Mouse (Mus musculus) right cerebral cortex, postnatal 14 days (tissue): ENCODE data around the gene Serinc2.
A peak's percentile ranks its signal among the peaks of the same experiment; 100 is the strongest.

Experiments used
- DNase-seq: peaks from one replicate; pipeline ENCODE4 v3.0.0; 2022

Gene Serinc2

GRCm38 (mm10) chr4:130279105-130279504 is at the start of gene Serinc2:
Gene Serinc2, minus strand, starts transcription at chr4:130279205.
- DNase-seq: no peak

GRCm38 (mm10) chr4:130327366-130327765 is 48.4 kb upstream of the Serinc2 start:
- no peak for DNase-seq

DNA sequence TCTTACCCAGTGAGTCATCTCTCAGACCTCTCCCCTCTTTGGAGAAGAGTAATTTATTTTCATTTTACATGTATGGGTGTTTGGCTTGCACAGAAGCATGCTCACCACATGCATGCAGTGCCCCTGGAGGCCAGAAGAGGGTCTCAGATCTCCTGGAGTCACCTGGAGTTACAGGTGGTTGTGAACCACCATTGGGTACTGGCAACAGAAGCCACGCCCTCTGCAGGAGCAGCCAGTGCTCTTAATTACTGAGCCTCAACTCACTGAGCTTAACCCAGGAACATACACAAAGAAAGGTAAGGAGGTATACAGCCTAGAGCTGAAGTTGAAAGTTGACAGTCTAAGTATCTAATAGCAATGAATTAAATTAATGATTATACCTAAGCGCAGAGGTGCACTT is 46.4 kb upstream of the Serinc2 start:
- no peak for DNase-seq

DNA sequence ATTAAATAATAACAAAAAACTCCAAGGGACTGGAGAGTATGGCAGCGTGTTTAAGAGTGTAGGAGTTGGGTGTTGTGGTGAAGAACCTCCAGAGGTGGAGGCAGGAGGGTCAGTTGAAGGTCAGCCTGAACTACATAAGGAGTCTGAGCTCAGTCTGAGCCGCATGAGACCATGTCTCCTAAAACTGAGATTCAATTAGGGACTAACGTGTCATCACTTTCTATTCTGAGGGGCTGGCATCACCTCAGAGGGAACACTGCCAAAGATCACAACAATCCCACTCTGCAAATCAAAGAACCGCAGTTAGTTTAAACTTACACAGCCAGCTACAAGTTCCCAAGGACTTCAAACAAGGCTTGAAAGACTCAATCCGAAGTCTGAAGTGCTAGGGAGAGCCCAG is 44.6 kb upstream of the Serinc2 start:
- no peak for DNase-seq

GRCm38 (mm10) chr4:130323165-130323564 is 44.2 kb upstream of the Serinc2 start:
- DNase-seq: no peak

- DNase-seq: no peak
Measured at GRCm38 (mm10) chr4:130322567-130322966, 43.6 kb upstream of the Serinc2 start.

GRCm38 (mm10) chr4:130321640-130322039 is 42.6 kb upstream of the Serinc2 start:
- no peak for DNase-seq

DNA sequence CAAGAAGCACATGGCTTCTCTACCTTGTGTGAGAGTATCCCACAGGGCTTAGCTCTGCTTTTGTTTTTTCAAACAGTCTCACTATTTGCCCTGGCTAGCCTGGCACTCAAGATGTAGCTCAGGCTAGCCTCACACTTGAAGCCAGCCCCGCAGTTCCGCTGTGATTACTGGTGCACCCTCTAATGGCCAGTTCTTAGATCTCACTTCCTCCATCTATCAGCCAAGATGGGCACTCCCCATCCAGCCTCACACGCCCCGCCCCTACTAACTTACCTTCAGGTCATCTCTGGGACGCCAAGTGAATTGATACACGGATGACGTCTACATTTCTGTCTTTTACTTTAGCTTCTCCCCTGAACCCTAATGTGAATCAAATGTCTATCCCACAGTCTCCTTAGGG is 40.6 kb upstream of the Serinc2 start:
- no peak for DNase-seq

- DNase-seq: no peak
Measured at GRCm38 (mm10) chr4:130318122-130318521, 39.1 kb upstream of the Serinc2 start.

DNA sequence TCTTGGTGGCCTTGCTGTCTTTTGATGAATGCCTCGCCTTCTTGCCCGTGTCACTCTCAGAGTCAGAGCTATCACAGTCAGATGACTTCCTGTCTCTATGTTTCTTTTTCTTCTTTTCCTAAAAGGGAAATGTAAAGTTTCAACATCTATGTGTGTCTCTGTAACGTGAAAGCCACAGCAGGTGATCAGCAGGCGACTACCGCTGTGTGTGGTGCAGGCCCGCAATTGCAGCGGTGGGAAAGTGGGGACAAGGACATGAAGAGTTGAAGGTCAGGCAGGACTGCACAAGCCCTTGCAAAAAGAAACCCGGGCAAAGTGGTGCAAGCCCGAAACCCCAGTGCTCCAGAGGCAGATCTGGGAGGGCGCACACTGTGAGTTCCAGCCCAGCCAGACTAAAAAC is 37.7 kb upstream of the Serinc2 start:
- DNase-seq: no peak

GRCm38 (mm10) chr4:130315771-130316527 is 36.9 kb upstream of the Serinc2 start:
- no peak for DNase-seq

- DNase-seq: no peak
Measured at GRCm38 (mm10) chr4:130313552-130313951, 34.5 kb upstream of the Serinc2 start.

- no peak for DNase-seq
Measured at GRCm38 (mm10) chr4:130312526-130312925, 33.5 kb upstream of the Serinc2 start.

GRCm38 (mm10) chr4:130309254-130309653 is 30.2 kb upstream of the Serinc2 start:
- no peak for DNase-seq

- peak; percentile 82 for DNase-seq
Measured at GRCm38 (mm10) chr4:130308231-130309081, 29.5 kb upstream of the Serinc2 start, which contains the start of the genes Fabp3 and Gm10570. Gene Fabp3, plus strand, starts transcription at chr4:130308595. Gene Gm10570, minus strand, starts transcription at chr4:130308674.

- peak; percentile 62 for DNase-seq
Measured at GRCm38 (mm10) chr4:130307851-130308230, 28.8 kb upstream of the Serinc2 start.

DNA sequence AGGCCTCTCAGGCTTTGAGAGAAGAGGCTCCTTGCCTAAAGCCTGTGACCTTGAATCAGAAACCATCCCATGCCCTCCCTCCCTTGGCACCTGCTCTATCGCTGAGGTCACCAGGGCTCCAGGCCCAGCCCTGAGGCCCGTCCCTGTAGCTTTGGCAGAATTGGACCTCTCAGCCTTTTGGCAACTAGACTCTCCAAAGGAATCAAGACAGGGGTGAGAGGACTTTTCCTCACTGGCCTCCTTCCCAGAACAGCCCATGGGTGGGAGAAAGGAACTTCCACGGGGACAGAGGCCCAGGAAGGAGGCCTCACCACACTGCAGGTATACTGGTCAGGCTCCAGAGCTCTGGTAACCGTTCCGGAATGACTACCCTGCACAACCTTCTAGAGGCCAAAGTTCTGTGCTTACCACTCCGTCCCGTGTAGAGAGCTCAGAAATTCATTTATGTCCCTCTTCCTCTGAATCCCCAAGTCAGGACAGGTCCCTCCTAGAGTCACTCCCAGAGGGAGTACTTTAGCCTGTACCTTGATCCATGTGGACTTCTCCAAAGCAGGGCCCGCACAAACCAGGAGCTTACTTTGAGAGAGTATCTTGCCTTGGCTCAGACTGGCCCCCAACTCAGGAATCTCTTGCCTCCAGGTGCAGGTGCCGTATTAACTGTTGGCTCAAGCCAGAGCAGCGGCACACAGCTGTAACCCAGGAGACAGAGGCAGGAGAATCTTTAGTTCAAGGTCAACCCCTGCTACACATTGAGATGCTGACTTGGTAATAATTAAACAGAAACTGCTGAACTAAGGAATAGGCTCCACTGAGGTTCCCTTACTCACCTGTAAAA is 28.0 kb upstream of the Serinc2 start:
- DNase-seq: no peak

DNA sequence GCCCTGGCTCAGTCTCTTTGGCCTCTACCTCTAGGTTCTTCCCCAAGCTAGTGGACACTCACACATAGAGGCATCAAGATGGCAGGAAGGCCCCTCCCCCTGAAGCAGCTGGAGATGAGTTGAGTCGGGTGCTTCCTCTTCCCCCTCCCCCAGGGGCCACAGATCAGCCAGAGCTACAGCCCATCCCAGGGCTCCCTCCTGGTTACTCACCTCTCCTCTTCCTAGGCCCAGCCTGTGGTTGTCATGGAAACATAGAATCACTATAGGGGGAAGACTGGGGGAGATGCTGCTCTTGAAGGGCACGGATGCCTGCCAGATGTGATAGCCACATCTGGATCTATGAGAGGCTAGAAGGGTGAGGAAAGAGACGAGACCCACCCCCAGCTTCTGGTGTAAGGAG is 25.7 kb upstream of the Serinc2 start:
- no peak for DNase-seq

DNA sequence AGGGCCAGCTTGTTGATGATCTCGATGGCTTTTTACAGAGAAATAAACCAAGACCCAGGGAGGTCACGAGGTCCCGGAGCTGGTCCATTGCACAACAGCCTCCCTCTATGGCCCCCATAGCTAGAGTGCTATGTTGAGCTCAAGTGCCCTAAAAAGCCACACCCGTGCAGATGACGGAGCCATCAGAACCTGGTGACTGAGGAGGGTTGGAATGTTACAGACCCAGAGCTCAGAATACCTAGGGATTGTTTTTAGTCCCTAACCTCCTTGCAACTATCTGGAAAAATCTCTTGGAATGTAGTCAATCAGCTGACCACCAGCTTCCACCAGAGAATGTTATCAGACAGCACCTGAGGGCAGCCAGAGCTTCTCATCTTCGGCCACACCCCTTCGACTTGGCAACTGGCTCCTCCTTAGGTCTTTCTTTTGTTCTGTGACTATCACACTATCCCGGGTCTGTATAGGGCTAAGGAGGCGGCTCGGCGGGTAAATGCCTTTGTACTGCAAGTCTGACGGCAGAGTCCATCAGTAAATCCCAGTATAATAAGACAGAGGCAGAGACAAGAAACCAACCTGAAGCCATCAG is 23.4 kb upstream of the Serinc2 start:
- DNase-seq: no peak

- DNase-seq: no peak
Measured at GRCm38 (mm10) chr4:130299629-130300018, 20.6 kb upstream of the Serinc2 start.

GRCm38 (mm10) chr4:130298877-130299628 is 20.0 kb upstream of the Serinc2 start:
- DNase-seq: no peak

GRCm38 (mm10) chr4:130297123-130297529 is 18.1 kb upstream of the Serinc2 start:
- DNase-seq: no peak
